Mouse (Mus musculus): ENCODE data around the gene Cd37.

Cd37 gene

DNA sequence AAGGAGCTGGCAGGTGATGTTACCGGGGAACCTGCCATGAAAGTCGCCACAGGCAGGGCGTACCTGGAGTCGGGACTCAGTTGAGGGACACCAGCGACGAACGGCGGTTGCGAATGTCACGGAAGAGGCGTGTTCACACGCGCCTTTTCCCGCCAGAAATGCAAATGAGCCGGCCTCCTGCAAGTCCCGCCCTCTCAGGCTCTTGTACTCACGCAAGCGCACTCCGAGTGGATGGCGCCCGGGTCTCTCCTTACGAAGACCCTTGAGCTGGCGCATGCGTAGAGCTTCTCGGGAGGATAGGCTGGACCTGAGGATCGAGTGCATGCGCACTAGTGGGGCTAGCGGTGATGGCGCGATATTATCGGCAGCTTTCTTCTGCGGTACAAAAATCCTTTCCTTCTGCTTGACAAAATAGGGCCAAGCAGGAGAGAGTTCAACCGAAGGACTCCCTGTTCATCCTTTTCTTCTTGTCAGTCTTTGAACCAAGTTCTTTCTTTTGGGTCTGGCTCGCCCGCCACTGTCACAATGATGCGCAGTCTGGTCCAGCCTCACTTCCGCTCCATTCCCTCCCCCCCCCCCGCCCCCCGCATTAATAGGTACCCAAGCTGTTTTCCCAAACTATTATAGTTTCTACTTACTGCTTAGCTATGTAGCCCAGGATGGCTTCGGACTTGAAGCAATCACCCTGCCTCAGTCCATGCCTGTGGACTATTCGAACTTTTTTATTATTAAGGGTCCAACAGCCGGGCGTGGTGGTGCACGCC, 34.4 kb downstream of the Cd37 start, which contains the start of gene Ccdc155:
Ccdc155 (minus strand) TSS at position 513 of the 764 bp plus-strand sequence.
- peak; percentile 94 for DNase-seq (ENCODE audit: extremely low spot score)

DNA sequence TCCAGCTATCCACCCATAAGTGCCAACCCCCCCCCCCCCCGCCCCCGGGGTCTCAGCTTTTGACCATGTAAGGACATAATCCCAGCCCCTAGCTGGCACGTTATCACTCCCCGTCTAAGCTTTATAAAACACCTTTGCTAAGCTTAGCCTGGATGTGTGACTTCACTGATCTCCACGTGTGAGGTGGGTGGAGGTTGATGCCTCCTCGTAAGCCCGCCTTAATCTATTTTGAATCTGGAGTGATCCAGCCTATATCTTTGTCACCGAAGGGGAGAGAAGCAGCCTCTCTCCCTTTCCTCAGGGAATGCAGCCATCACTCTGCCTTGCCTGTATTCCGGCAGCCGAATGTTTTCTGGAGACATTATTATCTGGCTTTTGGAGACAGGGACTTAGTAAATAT, 36.3 kb downstream of the Cd37 start:
- no peak for DNase-seq (ENCODE audit: extremely low spot score)

GRCm38 (mm10) chr7:45198961-45199360, 40.0 kb downstream of the Cd37 start:
- no peak for DNase-seq (ENCODE audit: extremely low spot score)

DNA sequence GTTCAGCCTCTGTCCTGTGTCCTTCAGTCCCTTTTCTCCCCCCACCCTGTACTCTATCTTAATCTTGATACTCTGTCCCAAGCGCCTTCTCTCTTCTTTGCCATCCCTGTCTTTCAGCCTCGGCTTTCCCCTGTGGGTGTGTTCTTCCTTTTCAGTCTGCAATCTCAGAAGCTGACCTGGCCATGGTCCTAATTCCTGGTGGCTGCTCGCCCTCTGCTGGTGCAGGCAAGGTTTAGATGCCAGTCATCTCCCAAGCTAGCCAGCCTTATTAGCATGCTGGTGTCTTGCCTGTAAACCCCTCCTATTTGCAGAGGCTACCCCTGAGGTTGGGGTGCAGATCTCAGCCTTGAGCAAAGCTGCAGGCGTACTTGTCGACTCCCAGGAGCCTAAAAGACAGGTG, 40.5 kb downstream of the Cd37 start:
- DNase-seq (ENCODE audit: extremely low spot score), result peak; percentile 73

DNA sequence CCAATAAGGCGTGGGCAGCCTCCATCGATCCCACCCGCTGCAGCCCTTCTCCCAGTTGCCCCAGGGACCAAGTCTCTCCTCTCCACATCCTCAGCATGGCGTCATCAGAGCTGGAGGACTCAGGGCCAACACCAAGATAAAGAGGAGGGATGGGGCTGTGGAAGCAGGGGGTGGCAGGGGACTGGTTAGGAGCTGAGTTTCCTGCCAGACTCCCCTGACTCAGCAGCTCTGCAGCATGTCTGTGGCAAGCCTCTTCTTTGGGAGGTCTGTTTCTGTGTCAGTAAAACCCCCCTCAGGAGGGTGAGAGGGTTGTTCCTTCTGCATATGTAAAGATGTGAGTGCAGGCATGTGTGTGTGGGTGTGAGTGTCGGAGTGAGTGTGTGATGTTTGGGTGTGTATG, 41.9 kb downstream of the Cd37 start:
- DNase-seq (ENCODE audit: extremely low spot score), result no peak

GRCm38 (mm10) chr7:45196176-45196535, 42.8 kb downstream of the Cd37 start:
- DNase-seq (ENCODE audit: extremely low spot score), result no peak

DNA sequence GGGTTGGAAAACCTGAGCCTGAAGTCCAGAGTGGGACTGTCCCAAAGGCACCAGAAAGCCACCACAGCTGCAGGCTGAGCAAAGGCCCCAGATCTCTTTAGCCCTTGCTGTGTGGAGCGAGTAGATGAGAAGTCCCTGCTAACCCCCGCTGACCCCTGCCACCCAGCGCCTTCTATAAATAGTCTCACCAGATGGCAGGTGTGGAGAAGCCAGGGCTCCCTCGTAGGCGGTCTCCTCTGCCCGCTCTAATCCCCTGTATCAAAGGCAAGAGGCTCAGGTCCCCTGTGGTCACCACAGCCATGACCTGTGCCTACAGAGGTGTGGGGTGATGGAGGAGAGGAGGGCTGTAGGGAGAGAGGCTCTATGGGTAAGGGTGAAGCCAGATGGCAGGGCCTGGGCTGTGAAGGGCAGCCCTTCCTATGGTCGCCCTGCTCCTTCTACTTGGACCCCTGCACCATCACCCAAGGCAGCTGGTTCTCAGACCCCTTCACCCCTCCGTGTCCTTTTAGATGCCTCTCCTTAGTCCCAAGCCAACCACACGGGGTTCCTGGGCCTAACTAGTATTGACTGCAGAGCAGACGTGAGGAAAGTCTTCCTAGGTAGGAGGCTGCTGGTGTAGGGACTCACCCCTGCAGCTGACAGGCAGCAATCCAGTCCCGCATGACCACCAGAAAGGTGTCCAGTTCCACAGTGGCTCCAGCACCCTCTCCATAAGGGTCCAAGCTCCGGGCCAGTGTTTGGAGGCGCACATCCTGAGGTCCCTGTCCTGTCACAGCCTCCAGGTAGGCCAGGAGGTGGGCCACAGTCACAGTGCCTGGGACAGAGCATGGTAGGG, 43.4 kb downstream of the Cd37 start:
- no peak for DNase-seq (ENCODE audit: extremely low spot score)

DNA sequence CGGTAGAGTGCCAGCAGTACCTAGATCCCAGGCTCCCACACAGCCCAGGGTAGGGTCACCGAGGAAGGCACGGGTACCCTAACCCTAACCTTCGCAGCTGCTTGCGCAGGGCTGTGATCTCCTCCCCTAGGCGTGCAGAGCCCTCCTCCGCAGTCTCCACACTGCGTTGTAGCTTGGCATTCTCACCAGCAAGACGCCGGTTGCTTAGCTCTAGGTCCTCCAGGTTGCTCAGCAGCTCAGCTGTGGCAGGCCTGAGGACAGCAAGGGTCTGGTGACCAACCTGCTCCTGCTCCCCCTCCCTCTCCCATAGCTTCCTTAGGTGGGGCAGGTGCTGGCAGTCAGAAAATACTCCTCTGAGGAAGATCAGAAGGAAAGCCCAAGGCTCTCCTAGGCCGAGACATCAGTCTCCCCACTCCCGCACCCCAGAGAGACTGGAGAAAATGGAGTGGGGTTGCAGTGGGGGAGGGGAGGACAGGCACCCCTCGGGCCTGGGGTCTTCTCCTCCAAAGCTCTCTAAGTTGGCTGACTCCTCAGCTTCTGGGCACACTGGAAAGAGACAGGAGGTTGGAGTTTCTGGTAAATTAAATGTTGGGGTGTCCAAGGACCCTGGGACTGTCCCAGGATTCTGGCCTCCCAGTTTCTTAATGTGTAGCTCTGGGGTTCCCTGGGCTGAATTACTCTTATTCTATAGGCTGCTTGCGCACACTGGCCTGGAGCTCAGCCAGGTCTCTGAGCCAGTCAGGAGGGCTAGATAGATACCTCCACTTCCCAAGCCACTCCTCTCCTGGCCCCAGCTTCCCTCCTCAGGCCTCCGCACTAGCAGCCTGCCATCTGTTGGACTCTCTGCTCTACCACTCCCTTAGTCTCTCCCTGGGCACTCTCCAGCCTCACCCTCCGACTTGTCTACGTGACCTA, 44.8 kb downstream of the Cd37 start:
- no peak for DNase-seq (ENCODE audit: extremely low spot score)

GRCm38 (mm10) chr7:45193406-45193805, 45.5 kb downstream of the Cd37 start:
- DNase-seq (ENCODE audit: extremely low spot score), result no peak

DNA sequence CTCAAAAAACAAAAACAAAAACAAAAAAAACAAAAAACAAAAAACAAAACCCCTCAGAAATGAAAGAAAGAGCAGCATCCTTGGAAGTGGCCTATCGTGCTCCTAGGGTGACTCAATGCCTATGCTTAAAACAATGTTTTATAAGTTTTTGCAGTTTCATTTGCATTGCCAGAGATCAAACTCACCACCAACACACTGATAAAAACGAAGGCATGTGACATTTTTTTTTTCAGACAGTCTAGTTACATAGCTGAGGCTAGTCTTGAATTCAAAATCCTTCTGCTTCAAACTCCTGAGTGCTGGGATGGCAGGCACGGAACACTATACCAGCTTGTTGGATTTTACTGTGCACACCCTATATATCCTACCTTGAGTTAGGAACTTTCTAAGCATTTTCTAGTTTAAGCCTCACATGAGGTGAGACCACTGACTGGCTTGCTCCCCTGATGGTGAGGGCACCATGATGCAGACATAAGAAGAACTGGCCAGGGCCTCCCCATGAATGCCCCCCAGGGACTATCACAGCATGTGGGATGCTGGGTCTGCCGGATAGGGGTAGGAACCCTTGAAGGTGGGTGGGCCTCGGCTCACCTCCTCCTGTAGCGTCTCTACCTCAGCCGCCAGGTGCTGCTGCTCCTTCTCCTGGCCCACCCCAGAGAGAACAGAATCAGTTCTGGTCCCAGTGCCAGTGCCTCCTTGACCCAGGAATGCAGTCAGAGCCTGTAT, 46.2 kb downstream of the Cd37 start:
- DNase-seq (ENCODE audit: extremely low spot score), result no peak

DNA sequence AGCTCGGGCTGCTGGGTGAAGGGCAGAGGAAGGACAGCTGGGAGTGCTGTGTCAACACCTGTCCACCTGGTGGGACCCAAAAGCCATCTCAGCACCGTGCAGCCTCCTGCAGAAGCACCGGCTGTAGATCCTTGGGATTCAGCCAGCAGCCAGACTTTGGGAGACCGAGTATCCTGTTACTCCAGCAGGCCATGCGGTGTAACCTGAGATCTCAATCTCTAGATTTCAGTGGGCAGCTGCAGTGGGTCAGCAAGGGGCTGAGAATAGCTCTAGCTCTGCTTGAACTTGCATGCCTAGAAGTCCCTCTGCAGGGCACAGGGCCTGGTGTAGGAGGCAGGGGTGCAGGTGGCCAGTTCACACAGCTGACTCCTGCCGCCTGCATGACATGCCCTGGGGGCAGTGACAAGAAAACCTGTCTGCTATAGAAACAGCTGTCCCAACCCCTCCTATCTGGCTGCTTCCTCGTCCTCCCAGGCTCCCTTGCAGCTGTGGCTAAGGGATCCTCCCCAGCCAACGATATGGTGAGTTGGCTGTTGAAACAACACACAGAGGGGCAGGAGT, 47.0 kb downstream of the Cd37 start:
- peak; percentile 53 for DNase-seq (ENCODE audit: extremely low spot score)

DNA sequence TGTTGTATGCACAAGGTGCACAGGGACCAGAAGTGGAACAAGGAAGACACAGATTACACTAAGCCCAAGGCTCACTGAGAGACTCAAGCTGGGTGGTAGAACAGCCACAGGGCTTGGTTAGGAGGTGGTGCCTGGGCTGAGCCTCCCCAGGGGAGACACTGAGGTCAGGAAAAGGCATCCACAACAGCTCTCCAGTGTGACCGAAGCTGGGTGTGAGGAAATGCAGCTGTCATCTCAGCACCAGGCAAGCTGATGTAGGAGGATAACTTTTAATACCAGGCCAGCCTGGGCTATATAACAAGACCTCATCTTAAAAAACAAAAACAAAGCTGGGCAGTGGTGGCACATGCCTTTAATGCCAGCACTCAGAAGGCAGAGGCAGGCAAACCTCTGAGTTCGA, 47.8 kb downstream of the Cd37 start:
- DNase-seq (ENCODE audit: extremely low spot score), result no peak

- DNase-seq (ENCODE audit: extremely low spot score), result no peak
These were observed 48.7 kb downstream of the Cd37 start for GRCm38 (mm10) chr7:45190186-45190585.

- DNase-seq (ENCODE audit: extremely low spot score), result no peak
These were observed 49.3 kb downstream of the Cd37 start for GRCm38 (mm10) chr7:45189600-45189999.

DNA sequence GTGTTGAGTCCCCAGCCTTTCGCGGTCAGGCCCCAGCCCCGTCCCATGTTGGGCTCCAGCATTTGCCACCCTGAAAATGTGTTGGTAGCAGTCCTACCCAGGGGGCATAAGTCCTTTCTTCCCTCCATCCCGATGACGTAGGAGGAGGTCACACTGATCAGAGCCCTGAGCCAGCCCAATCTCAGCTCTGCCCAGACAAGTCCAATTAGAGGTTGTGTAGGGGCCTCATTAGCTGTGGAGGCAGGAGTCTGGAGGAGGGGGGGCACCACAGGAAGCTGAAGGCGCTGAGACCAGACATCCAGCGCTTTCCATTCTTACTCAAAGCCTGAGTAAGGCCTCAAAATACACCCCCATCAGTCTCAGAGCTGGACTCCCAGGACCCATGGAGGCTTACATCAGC, 53.0 kb downstream of the Cd37 start:
- no peak for DNase-seq (ENCODE audit: extremely low spot score)

DNA sequence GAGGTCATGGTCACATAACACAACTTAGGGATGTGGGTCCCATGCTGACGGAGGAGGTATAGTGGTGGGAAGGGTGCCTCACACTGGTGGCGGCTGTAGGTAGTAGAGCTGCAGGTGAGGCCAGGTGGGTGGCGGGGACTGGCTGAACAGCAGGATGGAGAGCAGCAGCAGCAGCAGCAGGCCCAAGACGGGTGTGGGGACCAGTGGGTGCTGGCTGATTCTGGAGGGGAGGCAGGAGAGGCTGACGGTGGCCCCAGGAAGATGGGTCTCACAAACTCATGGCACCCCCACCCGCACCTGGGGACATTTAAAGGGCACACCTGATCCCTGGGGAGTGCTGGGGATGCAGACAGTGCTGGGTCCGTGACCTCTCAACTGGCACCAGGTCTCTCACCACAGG, 55.2 kb downstream of the Cd37 start:
- no peak for DNase-seq (ENCODE audit: extremely low spot score)

Data from embryo, embryonic 9.5 days (tissue).